Mouse (Mus musculus) heart, embryonic 10.5 days (tissue): ENCODE data around the gene Epor. TPM values are rescaled to one million over a fixed set of nuclear protein-coding genes. Genes with fewer than 3 reads are reported as not detected.

ENCODE experiments used
- polyA plus RNA-seq: library from polyadenylated mRNA; unstranded; fragments of >200 nt; fragmentation: Nextera tagmentation; extraction: Ambion mirVana; gene quantifications from 2 replicates; pipeline ENCODE4 v1.2.1, GENCODE M21; 2016

Epor gene
- polyA plus RNA-seq, 1 experiment from 2014 or later = 25.9 TPM

Other genes starting within 250 kb of the Epor start
- 36.6 and 42.9 TPM in 2 replicates for gene Ldlr, start 240.0 kb downstream of the Epor start, polyA plus RNA-seq
- gene Spc24, start 203.2 kb downstream of the Epor start, polyA plus RNA-seq = 112 and 160 TPM in 2 replicates
- 16.4 and 16.9 TPM in 2 replicates for gene Kank2, start 164.8 kb downstream of the Epor start, polyA plus RNA-seq
- gene Angptl8, start 128.0 kb downstream of the Epor start, polyA plus RNA-seq = 2.5 and 5.7 TPM in 2 replicates
- 47.9 and 56.9 TPM in 2 replicates for gene Dock6, start 110.9 kb downstream of the Epor start, polyA plus RNA-seq
- 6.2 and 6.8 TPM in 2 replicates for gene Rab3d, start 45.3 kb downstream of the Epor start, polyA plus RNA-seq
- gene Ccdc159, start 36.0 kb downstream of the Epor start, polyA plus RNA-seq = 3.6 and 4.2 TPM in 2 replicates
- gene Tmem205, start 36.0 kb downstream of the Epor start, polyA plus RNA-seq = 50.1 and 52.6 TPM in 2 replicates
- 6.5 and 7.0 TPM in 2 replicates for gene Plppr2, start 26.5 kb downstream of the Epor start, polyA plus RNA-seq
- gene Swsap1, start 7.8 kb downstream of the Epor start, polyA plus RNA-seq = 5.7 and 6.9 TPM in 2 replicates
- gene Rgl3, start 25.9 kb upstream of the Epor start, polyA plus RNA-seq = 1.8 and 2.3 TPM in 2 replicates
- 0.20 and 0.75 TPM in 2 replicates for gene Ccdc151, start 39.1 kb upstream of the Epor start, polyA plus RNA-seq
- gene Prkcsh, start 39.3 kb upstream of the Epor start, polyA plus RNA-seq = 89.8 and 106 TPM in 2 replicates
- gene Elavl3, start 88.5 kb upstream of the Epor start, polyA plus RNA-seq = 0.15 and 0.29 TPM in 2 replicates
- gene Gm49318, start 107.8 kb upstream of the Epor start, polyA plus RNA-seq = not detected in 2 replicates
- 9.6 and 10.8 TPM in 2 replicates for gene Zfp653, start 107.9 kb upstream of the Epor start, polyA plus RNA-seq
- 58.4 and 65.6 TPM in 2 replicates for gene Ecsit, start 121.9 kb upstream of the Epor start, polyA plus RNA-seq
- gene Cnn1, start 135.7 kb upstream of the Epor start, polyA plus RNA-seq = 246 and 375 TPM in 2 replicates
- gene Elof1, start 153.7 kb upstream of the Epor start, polyA plus RNA-seq = 149 and 176 TPM in 2 replicates
- gene Acp5, start 172.2 kb upstream of the Epor start, polyA plus RNA-seq = 62.3 and 67.2 TPM in 2 replicates
- 44.7 and 60.3 TPM in 2 replicates for gene Pigyl, start 193.3 kb upstream of the Epor start, polyA plus RNA-seq
- 0.11 TPM in 2 replicates for gene Zfp872, start 224.6 kb upstream of the Epor start, polyA plus RNA-seq